Mouse (Mus musculus) forebrain, postnatal 0 days (tissue): ENCODE data around the gene Ube2n. TPM values are rescaled to one million over a fixed set of nuclear protein-coding genes. Genes with fewer than 3 reads are reported as not detected.

Experiments used
- ATAC-seq: fragments of 200-750 bp; cut with Nextera tagmentation; 2 replicates; pipeline ENCODE4 v1.8.0; 2017; ENCODE audit warnings: mild to moderate bottlenecking, moderate library complexity
- DNase-seq: peaks from one replicate; pipeline ENCODE4 v3.0.0-alpha.2; 2015
- H3K27ac ChIP-seq: fragments of 300-500 bp; sonication (generic); 2 replicates; pipeline ENCODE4 v1.5.1; 2014; ENCODE audit warnings: low read depth, mild to moderate bottlenecking, antibody characterized with exemption, low read length, moderate library complexity, mixed read lengths
- H3K27me3 ChIP-seq: fragments of 300-500 bp; sonication (generic); 2 replicates; pipeline ENCODE4 v1.6.1; 2014; ENCODE audit warnings: mild to moderate bottlenecking, low read length, mixed read lengths; ENCODE audit not compliant: insufficient read depth
- H3K36me3 ChIP-seq: fragments of 300-500 bp; sonication (generic); 2 replicates; pipeline ENCODE4 v1.6.1; 2014; ENCODE audit warnings: mild to moderate bottlenecking, moderate library complexity; ENCODE audit not compliant: insufficient read depth
- H3K4me1 ChIP-seq: fragments of 300-500 bp; sonication (generic); 2 replicates; pipeline ENCODE4 v1.6.1; 2014; ENCODE audit warnings: antibody characterized with exemption; ENCODE audit not compliant: insufficient read depth
- H3K4me2 ChIP-seq: fragments of 300-500 bp; sonication (generic); 2 replicates; pipeline ENCODE4 v1.6.1; 2014; ENCODE audit warnings: low read depth, mild to moderate bottlenecking, moderate library complexity
- H3K4me3 ChIP-seq: fragments of 300-500 bp; sonication (generic); 2 replicates; pipeline ENCODE4 v1.5.1; 2014; ENCODE audit warnings: low read depth, low read length, mixed read lengths
- H3K9ac ChIP-seq: fragments of 300-500 bp; sonication (generic); 2 replicates; pipeline ENCODE4 v1.6.1; 2014; ENCODE audit warnings: mild to moderate bottlenecking
- H3K9me3 ChIP-seq: fragments of 300-500 bp; sonication (generic); 2 replicates; pipeline ENCODE4 v1.6.1; 2016; ENCODE audit warnings: low read length
- CTCF ChIP-seq: sonication (generic); IDR thresholded peaks from 2 replicates; pipeline ENCODE4 v1.5.1; 2016; ENCODE audit warnings: antibody characterized with exemption, control low read depth, low read depth
- WGBS: fragments of 180-500 bp; shearing (Covaris S2); extraction: QIAGEN DNeasy Blood & Tissue Kit; methylation state at CpG from one replicate; pipeline ENCODE4 v1.1.7; 2014; 5-methylcytosine and 5-hydroxymethylcytosine counted together
- polyA plus RNA-seq: library from polyadenylated mRNA; unstranded; fragments of >200 nt; fragmentation: Nextera tagmentation; extraction: Ambion mirVana; gene quantifications from 2 replicates; pipeline ENCODE4 v1.2.1, GENCODE M21; 2015
- total RNA-seq: library from RNA; depleted of rRNA; stranded (reverse); fragments of >200 nt; gene quantifications from 2 replicates; pipeline ENCODE4 v1.2.3, GENCODE M21; 2014

Ube2n gene
- total and polyA plus RNA-seq, 2 experiments from 2014 or later, result 275 to 333 TPM

DNA sequence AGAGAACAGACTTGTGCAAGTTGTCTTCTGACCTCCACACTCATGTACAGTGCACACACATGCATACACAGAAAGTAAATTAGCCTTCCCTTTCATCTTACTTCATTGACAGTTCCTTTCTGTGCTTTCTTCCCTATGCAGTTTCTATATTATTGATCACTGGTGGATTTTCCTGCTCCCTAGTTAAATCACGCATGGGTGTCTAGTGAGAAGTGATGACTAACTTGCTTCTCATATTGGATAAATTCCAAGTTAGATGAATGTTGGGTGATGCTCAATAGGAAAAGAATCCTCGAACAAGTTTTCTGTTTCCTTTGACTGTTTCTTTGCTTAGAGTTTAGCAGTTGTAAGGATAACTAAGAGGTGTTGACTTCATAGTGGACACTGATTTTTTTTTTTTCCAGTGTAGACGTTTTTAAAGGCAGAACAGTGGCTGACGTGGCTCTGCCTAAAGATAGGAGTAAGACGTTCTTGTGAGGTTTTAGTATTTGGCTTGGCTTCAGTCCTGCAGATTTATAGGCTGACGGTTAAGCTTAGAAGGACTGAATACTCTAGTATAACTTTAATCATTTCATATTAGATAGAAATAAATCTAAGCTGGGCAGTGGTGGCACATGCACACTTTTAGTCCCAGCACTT is 10.2 kb downstream of the Ube2n start:
- Histone ChIP-seq H3K4me2 (no peak overlapping the region), H3K4me3 (no peak overlapping the region), H3K4me1 (no peaks in the 10 kb centered on the region; the same call in 1 of the 2 replicates), H3K27me3 (no peaks in the 10 kb centered on the region), H3K9me3 (no peaks in the 10 kb centered on the region), H3K9ac (no peak overlapping the region), H3K27ac (no peak overlapping the region), H3K36me3 (no peaks in the 10 kb centered on the region)
- TF ChIP-seq CTCF, result no peak
- ATAC-seq, result no peak
- no peak for DNase-seq
- WGBS, result 77% methylated on average over 6 of the region's 6 CpGs

DNA sequence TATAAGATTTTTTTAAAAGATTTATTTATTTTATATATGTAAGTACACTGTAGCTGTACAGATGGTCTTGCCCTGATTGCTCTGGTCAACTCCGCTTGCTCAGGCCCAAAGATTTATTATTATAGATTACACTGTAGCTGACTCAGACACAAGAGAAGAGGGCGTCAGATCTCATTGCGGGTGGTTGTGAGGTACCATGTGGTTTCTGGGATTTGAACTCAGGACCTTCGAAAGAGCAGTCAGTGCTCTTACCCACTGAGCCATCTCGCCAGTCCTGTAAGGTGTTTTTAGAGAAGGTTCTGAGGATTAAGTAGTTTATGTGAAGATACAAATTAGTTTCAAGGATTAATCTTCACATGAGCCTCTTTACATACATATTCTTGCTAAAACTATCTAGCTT is 10.9 kb downstream of the Ube2n start:
- no peak overlapping the region for H3K4me2 ChIP-seq
- H3K36me3 ChIP-seq, result no peaks in the 10 kb centered on the region
- no peak for TF ChIP-seq CTCF
- no peaks in the 10 kb centered on the region for H3K9me3 ChIP-seq
- H3K4me3 ChIP-seq, result no peak overlapping the region
- peaks cover under 1% of the 10 kb centered on the region; the same call in 1 of the 2 replicates for H3K4me1 ChIP-seq
- H3K27me3 ChIP-seq, result no peaks in the 10 kb centered on the region
- no peak overlapping the region for H3K27ac ChIP-seq
- ATAC-seq, result no peak
- no peak overlapping the region for H3K9ac ChIP-seq
- no peak for DNase-seq
- WGBS, result 93% methylated on average over 5 of the region's 5 CpGs

DNA sequence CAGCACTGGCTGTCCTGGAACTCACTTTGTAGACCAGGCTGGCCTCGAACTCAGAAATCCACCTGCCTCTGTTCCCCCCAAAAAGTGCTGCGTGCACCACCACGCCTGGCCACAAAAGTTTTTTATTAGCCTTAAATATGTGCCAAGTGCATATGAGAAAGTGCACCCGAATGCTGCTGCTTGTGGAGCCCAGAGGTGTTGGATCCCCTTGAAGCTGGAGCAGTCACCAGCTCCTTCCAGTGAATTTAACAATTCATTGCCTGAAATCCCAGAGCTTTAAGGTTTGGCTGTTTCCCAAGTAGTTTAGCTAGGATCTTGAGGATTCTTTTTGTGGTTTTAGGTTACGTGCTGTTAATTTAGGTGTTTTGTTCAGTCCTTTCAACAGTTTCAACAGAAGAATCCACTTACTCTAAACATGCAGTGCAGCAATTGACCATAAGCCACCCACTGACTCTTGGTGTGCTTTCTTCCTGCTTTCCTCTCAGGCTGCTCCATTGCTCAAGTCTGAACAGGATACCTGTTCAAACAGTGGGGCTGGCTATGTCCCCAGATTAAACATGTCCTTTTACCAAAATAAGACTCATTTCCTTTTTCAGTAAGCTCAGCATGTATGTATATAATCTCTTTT is 11.7 kb downstream of the Ube2n start:
- TF ChIP-seq CTCF, result no peak

DNA sequence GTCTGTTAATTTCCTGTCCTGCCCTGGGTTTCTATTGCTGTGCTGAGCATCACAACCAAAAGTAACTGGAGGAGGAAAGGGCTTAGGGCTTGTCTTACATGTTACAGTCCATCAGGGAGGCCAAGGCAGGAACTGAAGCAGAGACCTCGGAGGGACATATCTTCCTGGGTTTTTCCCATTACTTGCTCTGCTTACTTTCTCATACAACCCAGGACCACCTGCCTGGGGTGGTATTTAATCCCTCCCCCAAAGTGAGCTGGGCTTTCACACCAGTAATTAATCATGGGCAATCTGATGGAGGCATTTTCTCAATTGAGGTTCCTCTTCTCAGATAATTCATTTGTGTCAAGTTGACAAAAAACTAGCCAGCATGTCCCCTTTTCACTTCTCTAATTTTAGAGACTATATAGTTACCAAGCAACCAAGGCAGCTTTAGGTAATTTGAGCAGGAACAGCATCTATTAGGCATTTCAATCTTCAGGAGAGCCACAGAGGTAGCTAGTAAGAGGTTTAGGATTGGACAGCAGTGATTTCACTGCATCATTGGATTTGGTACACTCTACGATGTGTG is 15.7 kb downstream of the Ube2n start:
- H3K4me1 ChIP-seq, result peaks cover 3% of the 10 kb centered on the region; the same call in 1 of the 2 replicates

More for the DNA sequence above, 11.7 kb downstream of the Ube2n start:
- H3K4me2 ChIP-seq, result no peak overlapping the region
- ATAC-seq (no peak), DNase-seq (no peak)
- no peaks in the 10 kb centered on the region for H3K36me3 ChIP-seq
- no peak overlapping the region for H3K9ac ChIP-seq
- WGBS, result 64% methylated on average over 5 of the region's 5 CpGs
- H3K4me1 ChIP-seq, result peaks cover 3% of the 10 kb centered on the region; the same call in 1 of the 2 replicates
- H3K27me3 ChIP-seq, result no peaks in the 10 kb centered on the region
- H3K9me3 ChIP-seq, result no peaks in the 10 kb centered on the region
- no peak overlapping the region for H3K4me3 ChIP-seq
- H3K27ac ChIP-seq, result no peak overlapping the region

DNA sequence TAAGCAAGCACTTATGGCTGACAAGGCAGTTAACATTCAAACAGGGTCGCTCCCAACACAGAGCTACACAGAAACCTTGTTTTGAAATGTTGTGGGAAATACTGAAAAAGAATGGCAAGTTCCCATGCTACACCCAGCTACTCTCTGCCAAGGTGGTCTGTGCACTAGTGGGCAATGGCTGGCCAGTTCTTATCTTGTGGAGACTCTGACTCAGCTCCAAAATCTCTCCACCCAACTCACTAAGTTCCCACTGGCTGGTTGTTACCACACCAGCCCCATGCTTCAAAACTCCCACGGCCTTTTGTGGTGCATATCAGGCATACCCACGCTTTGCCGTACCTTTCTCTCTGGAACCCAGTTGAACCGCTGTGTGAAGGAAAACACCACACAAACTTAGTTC is 18.0 kb downstream of the Ube2n start:
- Histone ChIP-seq H3K27ac (no peak overlapping the region), H3K4me3 (no peak overlapping the region), H3K4me2 (no peak overlapping the region), H3K9me3 (no peaks in the 10 kb centered on the region), H3K9ac (no peak overlapping the region), H3K27me3 (no peaks in the 10 kb centered on the region), H3K36me3 (no peaks in the 10 kb centered on the region), H3K4me1 (peaks cover 3% of the 10 kb centered on the region; the same call in 1 of the 2 replicates)
- TF ChIP-seq CTCF, result no peak
- ATAC-seq (no peak), DNase-seq (no peak)
- WGBS, result 94% methylated on average over 5 of the region's 5 CpGs

More for the DNA sequence above, 15.7 kb downstream of the Ube2n start:
- TF ChIP-seq CTCF, result no peak
- no peaks in the 10 kb centered on the region for H3K9me3 ChIP-seq
- no peak overlapping the region for H3K4me3 ChIP-seq
- H3K27me3 ChIP-seq, result no peaks in the 10 kb centered on the region
- DNase-seq, result no peak
- 39% methylated on average over 2 of the region's 2 CpGs for WGBS
- no peak overlapping the region for H3K9ac ChIP-seq
- no peak overlapping the region for H3K4me2 ChIP-seq
- ATAC-seq, result no peak; the same call in 1 of the 2 replicates
- H3K27ac ChIP-seq, result no peak overlapping the region
- no peaks in the 10 kb centered on the region for H3K36me3 ChIP-seq

DNA sequence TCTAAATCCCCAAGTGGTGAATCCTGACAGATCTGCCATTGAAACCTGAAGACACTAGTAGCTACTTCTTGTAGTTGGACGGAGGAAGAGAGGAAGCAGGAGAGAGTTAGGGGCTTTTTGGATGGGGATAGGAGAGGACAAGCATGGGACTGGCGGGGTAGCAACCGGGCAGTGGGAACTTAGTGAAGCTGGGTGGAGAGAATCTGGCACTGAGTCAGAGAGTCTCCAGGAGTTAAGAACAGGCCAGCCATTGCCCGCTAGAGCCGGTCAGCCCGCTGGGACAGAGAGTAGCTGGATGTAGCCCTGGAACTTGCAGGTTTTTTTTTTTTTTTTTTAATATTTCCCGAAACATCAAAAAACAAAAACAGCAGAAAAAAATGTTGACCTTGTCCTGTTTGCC is 18.4 kb downstream of the Ube2n start:
- Histone ChIP-seq H3K4me2 (no peak overlapping the region), H3K27me3 (no peaks in the 10 kb centered on the region), H3K4me3 (no peak overlapping the region), H3K27ac (no peak overlapping the region), H3K9me3 (no peaks in the 10 kb centered on the region), H3K36me3 (no peaks in the 10 kb centered on the region), H3K4me1 (peaks cover 3% of the 10 kb centered on the region; the same call in 1 of the 2 replicates), H3K9ac (no peak overlapping the region)
- ATAC-seq, result no peak
- no peak for TF ChIP-seq CTCF
- WGBS, result 89% methylated on average over 7 of the region's 7 CpGs
- no peak for DNase-seq
